Mouse (Mus musculus) kidney, embryonic 15.5 days (tissue): ENCODE results near the gene Zfp951. TPM values are rescaled to one million over a fixed set of nuclear protein-coding genes. Genes with fewer than 3 reads are reported as not detected.
A peak's percentile ranks its signal among the peaks of the same experiment; 100 is the strongest.
"Not testable (repeated sequence)": the region's sequence is repeated elsewhere in the genome, so short reads cannot be mapped to it uniquely, and the experiment has no call there.

ENCODE experiments used
- ATAC-seq: fragments of 200-750 bp; cut with Nextera tagmentation; replicated peaks from 2 replicates; pipeline ENCODE4 v1.8.0; 2017; ENCODE audit warnings: moderate TSS enrichment; ENCODE audit not compliant: low FRiP score
- H3K27ac ChIP-seq: fragments of 300-500 bp; sonication (generic); 2 replicates; pipeline ENCODE4 v1.5.1; 2015; ENCODE audit warnings: mild to moderate bottlenecking, inconsistent platforms
- H3K27me3 ChIP-seq: fragments of 300-500 bp; sonication (generic); 2 replicates; pipeline ENCODE4 v1.6.1; 2015; ENCODE audit warnings: inconsistent platforms
- H3K36me3 ChIP-seq: fragments of 300-500 bp; sonication (generic); 2 replicates; pipeline ENCODE4 v1.6.1; 2015; ENCODE audit warnings: inconsistent platforms
- H3K4me1 ChIP-seq: fragments of 300-500 bp; sonication (generic); 2 replicates; pipeline ENCODE4 v1.6.1; 2015; ENCODE audit warnings: inconsistent platforms
- H3K4me2 ChIP-seq: fragments of 300-500 bp; sonication (generic); 2 replicates; pipeline ENCODE4 v1.6.1; 2015; ENCODE audit warnings: moderate library complexity, mild to moderate bottlenecking, inconsistent platforms
- H3K4me3 ChIP-seq: fragments of 300-500 bp; sonication (generic); replicated peaks from 2 replicates; pipeline ENCODE4 v1.5.1; 2015; ENCODE audit warnings: mild to moderate bottlenecking, inconsistent platforms
- H3K9ac ChIP-seq: fragments of 300-500 bp; sonication (generic); 2 replicates; pipeline ENCODE4 v1.6.1; 2015; ENCODE audit warnings: mild to moderate bottlenecking, inconsistent platforms
- H3K9me3 ChIP-seq: fragments of 300-500 bp; sonication (generic); replicated peaks from 2 replicates; pipeline ENCODE4 v1.6.1; 2016; ENCODE audit warnings: inconsistent platforms
- WGBS: fragments of 180-500 bp; shearing (Covaris S2); methylation state at CpG from one replicate; pipeline ENCODE4 v1.1.7; 2015; ENCODE audit warnings: mixed read lengths; 5-methylcytosine and 5-hydroxymethylcytosine counted together
- polyA plus RNA-seq: library from polyadenylated mRNA; unstranded; fragments of >200 nt; fragmentation: Nextera tagmentation; extraction: Ambion mirVana; gene quantifications from 2 replicates; pipeline ENCODE4 v1.2.1, GENCODE M21; 2015

Zfp951 gene
- polyA plus RNA-seq = 3.3 and 3.5 TPM in 2 replicates

DNA sequence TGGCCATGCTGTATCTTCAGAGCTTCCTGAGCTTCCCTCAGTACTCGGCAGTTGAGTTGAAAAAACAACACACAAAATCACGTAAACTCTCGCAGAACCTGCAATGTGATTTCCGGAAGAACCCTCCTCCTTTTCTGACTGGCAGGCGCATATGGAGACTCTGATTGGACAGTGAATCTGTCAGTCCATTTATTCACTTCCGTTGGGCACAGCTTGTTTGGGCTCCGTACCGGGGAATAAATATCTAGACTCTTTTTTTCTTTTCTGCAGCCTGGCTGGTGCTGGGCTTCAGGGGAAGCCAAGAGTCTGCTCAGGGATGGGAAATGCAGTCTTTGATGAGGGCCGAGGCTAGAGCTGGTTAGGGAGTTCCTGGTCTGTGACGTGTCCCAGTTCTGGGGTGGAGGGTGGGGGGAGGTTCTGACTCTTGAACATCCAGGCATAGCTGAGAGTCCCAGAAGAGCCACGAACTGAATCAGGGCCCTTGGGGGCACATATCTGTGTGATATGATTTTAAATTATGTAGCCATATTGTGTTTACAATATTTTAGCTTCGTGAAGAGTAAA is at the start of gene Zfp951:
TSS of gene Zfp951 (minus strand) at position 109 of the 564 bp plus-strand sequence.
- H3K4me2 ChIP-seq = peak within 1 kb of the TSS; percentile 25; the same call in 1 of the 2 replicates
- 37% methylated on average over 11 of the region's 12 CpGs for WGBS
- H3K36me3 ChIP-seq, H3K27me3 ChIP-seq, H3K4me1 ChIP-seq, H3K27ac ChIP-seq, H3K9ac ChIP-seq, H3K9me3 ChIP-seq: not testable (repeated sequence)
- ATAC-seq = peak; percentile 96
- H3K4me3 ChIP-seq = peak within 1 kb of the TSS; percentile 41

DNA sequence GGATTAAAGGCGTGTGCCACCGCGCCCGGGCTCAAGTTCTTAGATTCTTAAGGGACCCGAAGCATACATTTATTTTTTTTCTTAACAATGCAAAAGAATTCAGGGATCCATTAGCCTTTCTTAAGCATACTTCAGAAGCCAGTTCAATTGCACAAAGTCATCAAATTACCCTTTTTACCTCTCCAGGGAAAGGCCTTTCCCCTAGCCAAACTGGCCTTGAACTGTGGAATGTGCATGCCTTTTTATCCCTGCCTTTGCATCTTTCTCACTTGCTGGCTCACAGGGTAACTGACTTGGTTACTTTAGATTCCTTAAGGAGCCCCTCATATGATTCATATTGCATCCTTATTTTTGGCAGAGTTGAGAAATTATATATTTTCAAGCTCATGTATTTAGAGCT is 46.7 kb upstream of the Zfp951 start:
- not testable (repeated sequence) for H3K27ac ChIP-seq, H3K27me3 ChIP-seq, ATAC-seq, H3K4me2 ChIP-seq, H3K4me1 ChIP-seq, H3K9me3 ChIP-seq, H3K9ac ChIP-seq, H3K4me3 ChIP-seq, H3K36me3 ChIP-seq
- WGBS = 92% methylated on average over 5 of the region's 5 CpGs

DNA sequence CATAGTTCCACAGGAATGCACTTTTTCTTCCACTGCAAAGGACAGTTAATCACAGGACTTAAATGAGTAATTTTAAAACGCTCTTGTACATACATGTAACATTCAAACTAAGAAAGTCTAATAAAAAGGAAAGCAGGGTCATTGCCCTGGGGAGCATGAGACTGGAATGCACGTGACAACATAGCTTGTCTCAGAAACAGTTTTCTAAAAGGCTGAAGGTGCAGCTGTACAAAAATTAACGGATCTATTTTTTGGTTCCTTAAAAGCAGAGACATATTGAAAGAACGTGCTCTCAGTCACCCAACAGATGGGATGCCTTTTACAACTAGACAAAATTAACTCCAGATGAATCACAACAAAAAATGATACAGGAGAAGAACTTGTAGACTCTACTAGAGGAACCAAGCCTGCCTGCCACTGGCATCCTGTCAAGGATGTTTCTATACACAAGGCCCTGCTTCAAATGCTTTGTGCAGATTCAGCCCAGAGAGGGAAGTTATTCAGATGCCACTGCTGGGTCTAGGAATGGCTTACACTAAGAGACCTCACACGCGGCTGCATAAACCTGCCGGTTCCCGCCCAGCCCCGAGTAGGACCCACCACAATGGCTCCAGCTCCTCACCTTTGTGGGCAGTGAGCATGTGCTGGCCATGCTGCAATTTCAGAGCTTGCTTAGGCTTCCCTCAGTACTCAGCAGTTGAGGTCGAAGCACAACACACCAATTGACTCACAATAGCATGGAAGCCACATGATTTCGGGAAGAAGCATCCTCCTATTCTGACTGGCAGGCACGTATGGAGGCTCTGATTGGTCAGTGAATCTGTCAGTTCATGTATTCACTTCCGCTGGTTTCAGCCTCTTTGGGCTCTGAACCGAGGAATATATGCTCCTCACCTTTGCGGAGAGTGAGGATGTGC is 567 bp downstream of the Zfp951 start:
- 52% methylated on average over 10 of the region's 15 CpGs for WGBS
- not testable (repeated sequence) for H3K36me3 ChIP-seq, H3K27ac ChIP-seq, H3K4me1 ChIP-seq, H3K27me3 ChIP-seq, H3K9me3 ChIP-seq, H3K9ac ChIP-seq
- peak; percentile 89 for ATAC-seq
- Histone ChIP-seq H3K4me3 (peak overlapping the region; percentile 41), H3K4me2 (peak overlapping the region; percentile 25; the same call in 1 of the 2 replicates)

DNA sequence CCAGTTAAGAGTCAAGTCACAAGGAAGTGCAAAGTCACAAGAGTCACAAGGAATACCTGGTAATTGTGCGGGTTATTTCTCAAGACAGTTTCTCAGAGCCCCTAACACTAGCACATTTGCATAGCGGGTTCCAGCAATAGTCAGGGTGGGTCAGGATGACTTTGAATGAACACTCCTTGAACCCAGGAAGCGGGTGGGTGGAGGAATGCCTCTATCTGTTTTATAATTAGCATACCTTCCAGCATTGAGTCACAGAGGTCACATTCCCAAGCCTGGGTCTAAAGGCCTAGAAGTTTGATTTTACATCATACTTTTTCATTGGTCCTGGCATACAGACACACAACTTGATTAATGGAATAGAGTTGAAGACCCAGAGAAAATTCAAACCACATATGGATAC is 5.3 kb downstream of the Zfp951 start:
- H3K9me3 ChIP-seq, H3K4me3 ChIP-seq, H3K4me1 ChIP-seq, ATAC-seq, H3K4me2 ChIP-seq, H3K27me3 ChIP-seq, H3K9ac ChIP-seq, H3K27ac ChIP-seq, H3K36me3 ChIP-seq: not testable (repeated sequence)
- WGBS = 95% methylated on average over 3 of the region's 3 CpGs

DNA sequence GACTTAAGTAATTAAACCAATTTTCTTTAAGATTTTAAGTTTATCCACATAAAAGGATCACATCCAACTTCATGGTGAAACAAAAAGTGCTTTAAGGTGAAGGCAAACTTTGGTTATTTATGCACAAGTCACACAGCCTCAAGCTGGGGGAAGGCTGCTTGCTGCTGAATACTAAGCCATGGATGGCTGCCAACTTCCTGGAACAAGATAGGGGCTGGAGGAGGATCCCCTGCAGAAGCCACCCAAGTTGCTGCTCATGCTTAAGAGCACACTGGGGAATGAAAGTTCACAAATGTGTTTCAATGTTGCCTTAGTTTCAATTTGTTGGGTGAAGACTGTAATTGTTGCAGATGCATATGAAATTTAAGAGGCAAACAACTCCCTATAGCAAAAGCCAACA is 26.5 kb downstream of the Zfp951 start:
- Histone ChIP-seq H3K4me2 (no peak overlapping the region), H3K27me3 (no peaks in the 10 kb centered on the region), H3K27ac (no peak overlapping the region), H3K9me3 (peaks cover 26% of the 10 kb centered on the region), H3K4me3 (no peak overlapping the region), H3K4me1 (no peaks in the 10 kb centered on the region), H3K36me3 (no peaks in the 10 kb centered on the region), H3K9ac (no peak overlapping the region)
- no peak for ATAC-seq

DNA sequence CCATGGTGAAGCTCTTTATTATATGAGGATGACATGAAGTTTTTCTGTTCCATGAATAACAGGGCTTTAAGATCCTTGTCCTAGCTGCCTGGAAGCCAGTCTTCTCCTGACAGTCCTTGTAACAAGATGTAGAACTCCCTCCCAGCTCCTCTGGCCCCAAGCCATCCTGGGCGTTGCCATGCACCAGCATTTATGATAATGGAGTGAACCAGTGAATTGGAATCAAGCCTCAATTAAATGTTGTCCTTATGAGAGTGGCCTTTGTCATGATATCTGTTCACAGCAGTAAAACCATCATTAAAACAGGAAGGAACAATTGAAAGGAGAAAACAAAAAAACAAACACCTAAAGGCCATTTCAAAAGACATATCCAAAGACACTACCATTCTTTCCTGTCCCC is 30.3 kb downstream of the Zfp951 start:
- Histone ChIP-seq H3K4me2 (no peak overlapping the region), H3K27me3 (no peaks in the 10 kb centered on the region), H3K9ac (no peak overlapping the region), H3K9me3 (peaks cover 38% of the 10 kb centered on the region), H3K36me3 (peaks cover 1% of the 10 kb centered on the region; the same call in 1 of the 2 replicates), H3K4me1 (no peaks in the 10 kb centered on the region), H3K27ac (no peak overlapping the region), H3K4me3 (no peak overlapping the region)
- ATAC-seq = no peak
- WGBS = 76% methylated on average over 1 of the region's 1 CpGs

DNA sequence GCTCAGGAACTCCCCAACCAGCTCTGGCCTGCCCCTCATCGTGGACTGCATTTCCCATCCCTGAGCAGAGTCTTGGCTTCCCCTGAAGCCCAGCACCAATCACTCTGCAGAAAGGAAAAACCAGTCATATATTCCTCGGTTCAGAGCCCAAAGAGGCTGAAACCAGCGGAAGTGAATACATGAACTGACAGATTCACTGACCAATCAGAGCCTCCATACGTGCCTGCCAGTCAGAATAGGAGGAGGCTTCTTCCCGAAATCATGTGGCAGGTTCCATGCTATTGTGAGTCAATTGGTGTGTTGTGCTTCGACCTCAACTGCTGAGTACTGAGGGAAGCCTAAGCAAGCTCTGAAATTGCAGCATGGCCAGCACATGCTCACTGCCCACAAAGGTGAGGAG is 89.7 kb downstream of the Zfp951 start:
- 78% methylated on average over 6 of the region's 6 CpGs for WGBS
- not testable (repeated sequence) for H3K9ac ChIP-seq, H3K4me1 ChIP-seq, H3K27ac ChIP-seq, H3K4me3 ChIP-seq, H3K36me3 ChIP-seq, H3K27me3 ChIP-seq, H3K9me3 ChIP-seq, ATAC-seq, H3K4me2 ChIP-seq

Other genes with a start within 250 kb of the Zfp951 start
- 1.3 TPM in 2 replicates for gene Abcg3, start 122.6 kb upstream of the Zfp951 start, polyA plus RNA-seq